Mouse (Mus musculus): ENCODE results near the gene Dennd6b. TPM values are rescaled to one million over a fixed set of nuclear protein-coding genes. Genes with fewer than 3 reads are reported as not detected.

Gene Dennd6b
- polyA plus RNA-seq, 1 experiment = 9.1 TPM

DNA sequence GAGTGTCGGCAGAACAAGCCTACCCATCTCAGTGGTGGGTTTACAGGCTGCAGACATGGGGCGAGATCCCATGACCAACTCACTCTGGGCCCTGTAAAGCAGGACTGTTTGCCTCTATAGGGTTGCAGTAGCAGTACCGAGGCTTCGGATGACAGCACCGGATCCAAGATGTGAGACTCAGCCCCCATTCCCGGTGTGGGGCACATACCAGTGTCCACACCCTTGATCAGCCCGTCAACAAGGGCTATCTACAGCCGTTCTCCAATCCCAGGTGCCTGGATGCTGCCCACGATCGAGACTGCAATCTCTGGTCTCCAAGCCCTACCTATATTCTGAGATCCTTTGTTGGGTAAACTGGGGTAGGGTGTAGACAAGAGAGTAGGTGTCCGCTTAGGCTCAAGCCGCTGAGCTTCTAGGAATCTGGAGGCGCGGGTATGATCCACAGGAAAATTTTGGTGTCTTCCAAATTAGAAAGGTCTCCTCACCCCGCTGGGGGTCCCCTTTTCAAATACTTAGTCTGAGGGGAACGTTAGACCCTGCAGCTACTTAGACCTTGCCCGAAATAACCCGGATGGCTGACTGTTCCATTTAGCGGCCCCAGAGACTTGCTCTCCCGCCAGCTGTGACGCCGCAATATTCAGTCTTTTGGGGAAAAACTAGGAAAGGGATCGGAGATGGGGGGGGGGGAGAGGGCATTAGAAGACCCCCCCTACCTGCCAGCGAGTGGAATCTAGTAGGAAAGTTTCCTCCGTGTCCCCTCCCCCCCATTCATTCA is 47.6 kb downstream of the Dennd6b start:
- H3K4me1 ChIP-seq (ENCODE audit: control insufficient read depth, insufficient read depth, low read length) = peaks cover 2% of the 10 kb centered on the region
- peak overlapping the region; percentile 76 for H3K9ac ChIP-seq (ENCODE audit: low read depth, poor library complexity, severe bottlenecking)
- no peaks in the 10 kb centered on the region for H3K27me3 ChIP-seq (ENCODE audit: control insufficient read depth, insufficient read depth, low read length, poor library complexity, severe bottlenecking)
- TF ChIP-seq CTCF (IDR thresholded peaks at IDR 0.05; ENCODE audit: low read depth, low read length) (no peak), POLR2A (IDR thresholded peaks at IDR 0.05; ENCODE audit: insufficient read depth, low read length) (no peak), EP300 (IDR thresholded peaks at IDR 0.05; ENCODE audit: insufficient read depth, low read depth, low read length) (no peak)
- no peak overlapping the region for H3K27ac ChIP-seq (ENCODE audit: insufficient read depth, low read length)
- H3K36me3 ChIP-seq (ENCODE audit: control insufficient read depth, insufficient read depth, low read length, poor library complexity, severe bottlenecking) = no peaks in the 10 kb centered on the region
- H3K9me3 ChIP-seq (replicated peaks; ENCODE audit: control insufficient read depth, insufficient read depth, low read length, poor library complexity, severe bottlenecking) = no peaks in the 10 kb centered on the region
- H3K4me3 ChIP-seq (ENCODE audit: low read depth, low read length) = peak overlapping the region; percentile 70

DNA sequence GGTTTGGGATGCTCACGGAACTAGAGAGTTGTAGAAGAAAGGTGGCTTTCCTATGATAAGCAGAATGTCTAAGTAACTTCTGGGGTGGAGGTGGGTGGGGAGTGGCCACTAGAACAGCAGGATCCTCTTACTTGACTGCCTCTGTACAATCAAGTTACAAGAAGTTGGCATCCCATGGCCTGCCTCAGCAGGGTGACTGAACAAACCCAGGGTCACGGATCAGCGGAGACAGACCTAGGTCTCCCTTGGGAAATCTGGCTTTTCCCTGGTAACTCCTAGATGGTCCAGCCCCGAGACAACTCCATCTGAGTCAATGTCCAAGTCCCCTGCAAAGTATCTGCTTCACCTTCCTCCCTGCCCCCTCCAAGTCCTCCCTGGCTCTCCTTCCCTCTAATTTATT is 48.4 kb downstream of the Dennd6b start:
- Histone ChIP-seq H3K27ac (ENCODE audit: insufficient read depth, low read length) (no peak overlapping the region), H3K36me3 (ENCODE audit: control insufficient read depth, insufficient read depth, low read length, poor library complexity, severe bottlenecking) (no peaks in the 10 kb centered on the region), H3K9me3 (replicated peaks; ENCODE audit: control insufficient read depth, insufficient read depth, low read length, poor library complexity, severe bottlenecking) (no peaks in the 10 kb centered on the region), H3K9ac (ENCODE audit: low read depth, poor library complexity, severe bottlenecking) (no peak overlapping the region), H3K27me3 (ENCODE audit: control insufficient read depth, insufficient read depth, low read length, poor library complexity, severe bottlenecking) (no peaks in the 10 kb centered on the region), H3K4me1 (ENCODE audit: control insufficient read depth, insufficient read depth, low read length) (peaks cover 2% of the 10 kb centered on the region), H3K4me3 (ENCODE audit: low read depth, low read length) (no peak overlapping the region)
- TF ChIP-seq CTCF (IDR thresholded peaks at IDR 0.05; ENCODE audit: low read depth, low read length) = no peak
- no peak for TF ChIP-seq EP300 (IDR thresholded peaks at IDR 0.05; ENCODE audit: insufficient read depth, low read depth, low read length)
- no peak for TF ChIP-seq POLR2A (IDR thresholded peaks at IDR 0.05; ENCODE audit: insufficient read depth, low read length)

DNA sequence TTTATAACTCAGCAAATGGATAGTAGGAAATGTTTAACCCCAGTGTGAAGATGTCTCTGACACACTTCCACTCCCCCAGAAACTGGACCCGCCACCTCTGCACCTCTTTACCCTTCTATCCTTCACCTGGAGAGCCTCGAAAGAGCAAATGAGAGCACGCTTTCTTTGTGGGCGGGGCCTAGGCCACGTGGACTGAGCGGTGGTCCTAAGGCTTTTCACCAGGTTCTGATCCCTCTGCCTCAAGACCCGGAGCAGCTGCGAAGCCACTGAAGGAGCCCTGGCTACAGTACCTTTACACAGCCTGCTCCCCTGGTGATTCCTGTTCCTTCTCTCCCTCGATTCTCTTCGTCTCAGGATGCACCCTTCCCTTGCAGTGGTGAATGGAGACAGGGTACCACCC is 48.8 kb downstream of the Dennd6b start:
- H3K27me3 ChIP-seq (ENCODE audit: control insufficient read depth, insufficient read depth, low read length, poor library complexity, severe bottlenecking) = no peaks in the 10 kb centered on the region
- no peaks in the 10 kb centered on the region for H3K36me3 ChIP-seq (ENCODE audit: control insufficient read depth, insufficient read depth, low read length, poor library complexity, severe bottlenecking)
- H3K27ac ChIP-seq (ENCODE audit: insufficient read depth, low read length) = no peak overlapping the region
- H3K9me3 ChIP-seq (replicated peaks; ENCODE audit: control insufficient read depth, insufficient read depth, low read length, poor library complexity, severe bottlenecking) = no peaks in the 10 kb centered on the region
- TF ChIP-seq POLR2A (IDR thresholded peaks at IDR 0.05; ENCODE audit: insufficient read depth, low read length) (no peak), EP300 (IDR thresholded peaks at IDR 0.05; ENCODE audit: insufficient read depth, low read depth, low read length) (no peak), CTCF (IDR thresholded peaks at IDR 0.05; ENCODE audit: low read depth, low read length) (no peak)
- no peak overlapping the region for H3K9ac ChIP-seq (ENCODE audit: low read depth, poor library complexity, severe bottlenecking)
- no peak overlapping the region for H3K4me3 ChIP-seq (ENCODE audit: low read depth, low read length)
- peaks cover 2% of the 10 kb centered on the region for H3K4me1 ChIP-seq (ENCODE audit: control insufficient read depth, insufficient read depth, low read length)

DNA sequence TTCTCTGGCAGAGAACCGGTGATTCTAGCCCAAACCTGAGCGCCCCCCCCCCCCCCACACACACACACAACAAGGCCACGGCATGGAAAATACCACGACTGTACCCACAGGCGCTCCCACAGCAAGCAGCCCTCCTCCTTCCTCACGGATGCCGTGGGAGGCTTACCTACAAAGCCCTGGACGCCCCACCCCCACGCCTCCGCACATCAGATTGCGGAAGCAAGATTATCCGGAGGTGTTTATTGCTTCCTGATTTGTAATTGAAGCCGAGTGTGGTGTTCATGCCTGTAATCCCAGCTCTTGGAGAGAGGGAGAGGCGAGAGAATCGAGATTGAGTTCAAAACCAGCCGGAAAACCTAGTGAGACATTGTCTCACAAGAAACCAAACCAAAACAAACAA is 49.3 kb downstream of the Dennd6b start:
- peaks cover 2% of the 10 kb centered on the region for H3K4me1 ChIP-seq (ENCODE audit: control insufficient read depth, insufficient read depth, low read length)
- H3K27ac ChIP-seq (ENCODE audit: insufficient read depth, low read length) = no peak overlapping the region
- H3K9me3 ChIP-seq (replicated peaks; ENCODE audit: control insufficient read depth, insufficient read depth, low read length, poor library complexity, severe bottlenecking) = no peaks in the 10 kb centered on the region
- peak overlapping the region; percentile 6; the same call in 1 of the 2 replicates for H3K9ac ChIP-seq (ENCODE audit: low read depth, poor library complexity, severe bottlenecking)
- no peaks in the 10 kb centered on the region for H3K36me3 ChIP-seq (ENCODE audit: control insufficient read depth, insufficient read depth, low read length, poor library complexity, severe bottlenecking)
- no peak for TF ChIP-seq CTCF (IDR thresholded peaks at IDR 0.05; ENCODE audit: low read depth, low read length)
- TF ChIP-seq POLR2A (IDR thresholded peaks at IDR 0.05; ENCODE audit: insufficient read depth, low read length) = no peak
- TF ChIP-seq EP300 (IDR thresholded peaks at IDR 0.05; ENCODE audit: insufficient read depth, low read depth, low read length) = no peak
- H3K27me3 ChIP-seq (ENCODE audit: control insufficient read depth, insufficient read depth, low read length, poor library complexity, severe bottlenecking) = no peaks in the 10 kb centered on the region
- peak overlapping the region; percentile 60 for H3K4me3 ChIP-seq (ENCODE audit: low read depth, low read length)

DNA sequence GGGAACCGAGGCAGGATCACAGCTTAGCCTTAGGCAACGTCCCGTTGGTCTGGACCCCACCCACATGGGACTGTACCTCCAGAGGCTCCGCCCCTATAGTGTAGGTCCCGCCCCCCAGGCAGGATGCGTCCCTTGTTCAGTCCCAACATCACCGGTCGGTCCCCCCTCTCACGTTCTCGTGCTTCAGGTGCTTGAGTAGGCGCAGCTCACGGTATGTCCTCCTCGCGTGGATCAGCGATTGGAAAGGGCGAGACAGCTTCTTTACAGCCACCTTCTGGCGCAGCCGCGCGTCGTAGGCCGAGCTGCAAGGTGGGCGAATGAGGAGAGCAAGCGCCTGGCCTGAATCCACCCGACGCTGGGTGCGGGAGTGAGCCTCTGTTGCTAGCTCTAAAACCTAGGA is 49.8 kb downstream of the Dennd6b start:
- Histone ChIP-seq H3K9ac (ENCODE audit: low read depth, poor library complexity, severe bottlenecking) (peak overlapping the region; percentile 6; the same call in 1 of the 2 replicates), H3K9me3 (replicated peaks; ENCODE audit: control insufficient read depth, insufficient read depth, low read length, poor library complexity, severe bottlenecking) (no peaks in the 10 kb centered on the region), H3K27me3 (ENCODE audit: control insufficient read depth, insufficient read depth, low read length, poor library complexity, severe bottlenecking) (no peaks in the 10 kb centered on the region), H3K36me3 (ENCODE audit: control insufficient read depth, insufficient read depth, low read length, poor library complexity, severe bottlenecking) (no peaks in the 10 kb centered on the region), H3K27ac (ENCODE audit: insufficient read depth, low read length) (no peak overlapping the region), H3K4me1 (ENCODE audit: control insufficient read depth, insufficient read depth, low read length) (peaks cover 2% of the 10 kb centered on the region), H3K4me3 (ENCODE audit: low read depth, low read length) (peak overlapping the region; percentile 60)
- TF ChIP-seq CTCF (IDR thresholded peaks at IDR 0.05; ENCODE audit: low read depth, low read length) (no peak), EP300 (IDR thresholded peaks at IDR 0.05; ENCODE audit: insufficient read depth, low read depth, low read length) (no peak), POLR2A (IDR thresholded peaks at IDR 0.05; ENCODE audit: insufficient read depth, low read length) (no peak)

DNA sequence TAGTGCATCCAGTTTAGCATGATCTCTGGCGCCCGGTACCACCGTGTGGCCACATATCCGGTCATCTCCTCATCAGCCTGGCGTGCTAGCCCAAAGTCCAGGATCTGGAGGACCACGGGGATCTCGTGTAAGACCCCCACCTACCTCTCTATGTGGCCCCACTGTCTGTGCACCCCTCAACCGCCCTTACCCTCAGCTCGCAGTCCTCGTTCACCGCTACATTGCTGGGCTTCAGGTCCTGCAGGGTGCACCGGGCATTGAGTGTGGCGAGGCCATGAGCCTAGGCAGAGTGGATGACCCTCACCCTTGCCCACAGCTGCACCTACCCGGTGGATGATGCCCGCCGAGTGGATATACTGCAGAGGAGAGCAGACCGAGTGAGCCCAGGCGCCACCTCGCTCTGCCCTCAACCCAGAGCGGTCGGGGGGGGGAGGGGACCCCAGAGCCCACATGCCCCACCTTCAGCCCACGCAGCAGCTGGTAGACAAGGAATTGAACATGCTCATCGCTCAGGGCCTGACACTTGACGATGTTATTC is 50.4 kb downstream of the Dennd6b start:
- no peaks in the 10 kb centered on the region for H3K27me3 ChIP-seq (ENCODE audit: control insufficient read depth, insufficient read depth, low read length, poor library complexity, severe bottlenecking)
- no peak for TF ChIP-seq POLR2A (IDR thresholded peaks at IDR 0.05; ENCODE audit: insufficient read depth, low read length)
- no peak for TF ChIP-seq EP300 (IDR thresholded peaks at IDR 0.05; ENCODE audit: insufficient read depth, low read depth, low read length)
- TF ChIP-seq CTCF (IDR thresholded peaks at IDR 0.05; ENCODE audit: low read depth, low read length) = no peak
- no peaks in the 10 kb centered on the region for H3K9me3 ChIP-seq (replicated peaks; ENCODE audit: control insufficient read depth, insufficient read depth, low read length, poor library complexity, severe bottlenecking)
- H3K4me1 ChIP-seq (ENCODE audit: control insufficient read depth, insufficient read depth, low read length) = peaks cover 2% of the 10 kb centered on the region
- no peak overlapping the region for H3K9ac ChIP-seq (ENCODE audit: low read depth, poor library complexity, severe bottlenecking)
- H3K36me3 ChIP-seq (ENCODE audit: control insufficient read depth, insufficient read depth, low read length, poor library complexity, severe bottlenecking) = no peaks in the 10 kb centered on the region
- H3K27ac ChIP-seq (ENCODE audit: insufficient read depth, low read length) = no peak overlapping the region
- peak overlapping the region; percentile 60 for H3K4me3 ChIP-seq (ENCODE audit: low read depth, low read length)
